Mouse (Mus musculus) hindbrain, embryonic 14.5 days (tissue): ENCODE measurements around the gene Dusp16. TPM values are rescaled to one million over a fixed set of nuclear protein-coding genes. Genes with fewer than 3 reads are reported as not detected.
"Not testable (repeated sequence)": the region's sequence is repeated elsewhere in the genome, so short reads cannot be mapped to it uniquely, and the experiment has no call there.

ENCODE experiments used
- ATAC-seq: fragments of 200-750 bp; cut with Nextera tagmentation; 2 replicates; pipeline ENCODE4 v1.8.0; 2017; ENCODE audit warnings: moderate number of reproducible peaks, mild to moderate bottlenecking, moderate TSS enrichment, moderate library complexity; ENCODE audit not compliant: low FRiP score
- DNase-seq: peaks from one replicate; pipeline ENCODE4 v3.0.0-alpha.2; 2015; ENCODE audit warnings: low spot score
- H3K27ac ChIP-seq: fragments of 300-500 bp; sonication (generic); 2 replicates; pipeline ENCODE4 v1.5.1; 2014; ENCODE audit warnings: mild to moderate bottlenecking, moderate library complexity
- H3K27me3 ChIP-seq: fragments of 300-500 bp; sonication (generic); 2 replicates; pipeline ENCODE4 v1.6.1; 2014; ENCODE audit warnings: mild to moderate bottlenecking, low read length, mixed read lengths; ENCODE audit not compliant: control insufficient read depth, insufficient read depth
- H3K36me3 ChIP-seq: fragments of 300-500 bp; sonication (generic); replicated peaks from 2 replicates; pipeline ENCODE4 v1.6.1; 2014; ENCODE audit not compliant: control insufficient read depth, insufficient read depth
- H3K4me1 ChIP-seq: fragments of 300-500 bp; sonication (generic); replicated peaks from 2 replicates; pipeline ENCODE4 v1.6.1; 2014; ENCODE audit warnings: antibody characterized with exemption, low read length, mixed read lengths; ENCODE audit not compliant: control insufficient read depth, insufficient read depth
- H3K4me2 ChIP-seq: fragments of 300-500 bp; sonication (generic); replicated peaks from 2 replicates; pipeline ENCODE4 v1.6.1; 2014; ENCODE audit warnings: mild to moderate bottlenecking, moderate library complexity
- H3K4me3 ChIP-seq: fragments of 300-500 bp; sonication (generic); replicated peaks from 2 replicates; pipeline ENCODE4 v1.5.1; 2014; ENCODE audit warnings: mild to moderate bottlenecking, low read length
- H3K9ac ChIP-seq: fragments of 300-500 bp; sonication (generic); 2 replicates; pipeline ENCODE4 v1.6.1; 2014
- H3K9me3 ChIP-seq: fragments of 300-500 bp; sonication (generic); 2 replicates; pipeline ENCODE4 v1.6.1; 2016; ENCODE audit warnings: low read length; ENCODE audit not compliant: control insufficient read depth
- WGBS: fragments of 180-500 bp; shearing (Covaris S2); extraction: QIAGEN DNeasy Blood & Tissue Kit; methylation state at CpG from one replicate; pipeline ENCODE4 v1.1.7; 2014; 5-methylcytosine and 5-hydroxymethylcytosine counted together
- polyA plus RNA-seq: library from polyadenylated mRNA; unstranded; fragments of >200 nt; fragmentation: Nextera tagmentation; extraction: Ambion mirVana; gene quantifications from 2 replicates; pipeline ENCODE4 v1.2.1, GENCODE M21; 2014

Dusp16 gene
- polyA plus RNA-seq, 1 experiment from 2014 or later = 5.7 TPM

- no peak overlapping the region for H3K27ac ChIP-seq
- no peak overlapping the region for H3K9ac ChIP-seq
- ATAC-seq = no peak
- WGBS = 93% methylated on average over 5 of the region's 5 CpGs
- H3K36me3 ChIP-seq = no peaks in the 10 kb centered on the region
- H3K4me1 ChIP-seq = no peaks in the 10 kb centered on the region
- no peak overlapping the region for H3K4me2 ChIP-seq
- H3K9me3 ChIP-seq = no peaks in the 10 kb centered on the region
- no peak overlapping the region for H3K4me3 ChIP-seq
- no peak for DNase-seq
- H3K27me3 ChIP-seq = no peaks in the 10 kb centered on the region
Observed at GRCm38 (mm10) chr6:134698243-134698642, 94.2 kb downstream of the Dusp16 start.

GRCm38 (mm10) chr6:134696554-134696953 lies 95.9 kb downstream of the Dusp16 start:
- H3K4me1 ChIP-seq = no peaks in the 10 kb centered on the region
- H3K4me2 ChIP-seq = no peak overlapping the region
- no peaks in the 10 kb centered on the region for H3K27me3 ChIP-seq
- H3K27ac ChIP-seq = no peak overlapping the region
- H3K4me3 ChIP-seq = no peak overlapping the region
- DNase-seq (no peak), ATAC-seq (no peak)
- H3K9me3 ChIP-seq = no peaks in the 10 kb centered on the region
- no peak overlapping the region for H3K9ac ChIP-seq
- 89% methylated on average over 2 of the region's 2 CpGs for WGBS
- H3K36me3 ChIP-seq = no peaks in the 10 kb centered on the region

GRCm38 (mm10) chr6:134696146-134696545 lies 96.3 kb downstream of the Dusp16 start:
- DNase-seq = no peak
- H3K9me3 ChIP-seq = no peaks in the 10 kb centered on the region
- H3K9ac ChIP-seq = no peak overlapping the region
- no peak overlapping the region for H3K4me2 ChIP-seq
- 82% methylated on average over 4 of the region's 4 CpGs for WGBS
- H3K4me1 ChIP-seq = no peaks in the 10 kb centered on the region
- no peaks in the 10 kb centered on the region for H3K27me3 ChIP-seq
- H3K36me3 ChIP-seq = no peaks in the 10 kb centered on the region
- H3K27ac ChIP-seq = no peak overlapping the region
- no peak for ATAC-seq
- H3K4me3 ChIP-seq = no peak overlapping the region

- no peak overlapping the region for H3K4me2 ChIP-seq
- H3K4me3 ChIP-seq = no peak overlapping the region
- H3K27me3 ChIP-seq = no peaks in the 10 kb centered on the region
- H3K9me3 ChIP-seq = no peaks in the 10 kb centered on the region
- H3K9ac ChIP-seq = no peak overlapping the region
- DNase-seq (no peak), ATAC-seq (no peak)
- 94% methylated on average over 3 of the region's 3 CpGs for WGBS
- no peak overlapping the region for H3K27ac ChIP-seq
- no peaks in the 10 kb centered on the region for H3K36me3 ChIP-seq
- no peaks in the 10 kb centered on the region for H3K4me1 ChIP-seq
Observed at GRCm38 (mm10) chr6:134695625-134696024, 96.8 kb downstream of the Dusp16 start.

GRCm38 (mm10) chr6:134694988-134695387 lies 97.4 kb downstream of the Dusp16 start:
- Histone ChIP-seq H3K4me3 (no peak overlapping the region), H3K4me1 (no peaks in the 10 kb centered on the region), H3K27ac (no peak overlapping the region), H3K9ac (no peak overlapping the region), H3K9me3 (no peaks in the 10 kb centered on the region), H3K4me2 (no peak overlapping the region), H3K36me3 (no peaks in the 10 kb centered on the region), H3K27me3 (no peaks in the 10 kb centered on the region)
- DNase-seq (no peak), ATAC-seq (no peak)
- WGBS = 100% methylated on average over 3 of the region's 3 CpGs

- DNase-seq (no peak), ATAC-seq (no peak)
- Histone ChIP-seq H3K27me3 (no peaks in the 10 kb centered on the region), H3K27ac (no peak overlapping the region), H3K9ac (no peak overlapping the region), H3K4me2 (no peak overlapping the region), H3K4me3 (no peak overlapping the region), H3K4me1 (no peaks in the 10 kb centered on the region), H3K9me3 (no peaks in the 10 kb centered on the region), H3K36me3 (no peaks in the 10 kb centered on the region)
- 94% methylated on average over 6 of the region's 6 CpGs for WGBS
Observed at GRCm38 (mm10) chr6:134694498-134694897, 97.9 kb downstream of the Dusp16 start.

GRCm38 (mm10) chr6:134685515-134685914 lies 106.9 kb downstream of the Dusp16 start:
- 81% methylated on average over 6 of the region's 6 CpGs for WGBS

GRCm38 (mm10) chr6:134685040-134685439 lies 107.4 kb downstream of the Dusp16 start:
- Histone ChIP-seq H3K9ac (no peak overlapping the region), H3K4me3 (no peak overlapping the region), H3K4me2 (no peak overlapping the region), H3K27me3 (no peaks in the 10 kb centered on the region), H3K4me1 (no peaks in the 10 kb centered on the region), H3K27ac (no peak overlapping the region), H3K36me3 (no peaks in the 10 kb centered on the region), H3K9me3 (no peaks in the 10 kb centered on the region)
- ATAC-seq (no peak), DNase-seq (no peak)
- 35% methylated on average over 2 of the region's 2 CpGs for WGBS

More at GRCm38 (mm10) chr6:134685515-134685914, 106.9 kb downstream of the Dusp16 start:
- ATAC-seq (no peak), DNase-seq (no peak)
- Histone ChIP-seq H3K4me3 (no peak overlapping the region), H3K4me2 (no peak overlapping the region), H3K9ac (no peak overlapping the region), H3K36me3 (no peaks in the 10 kb centered on the region), H3K27ac (no peak overlapping the region), H3K27me3 (no peaks in the 10 kb centered on the region), H3K4me1 (no peaks in the 10 kb centered on the region), H3K9me3 (no peaks in the 10 kb centered on the region)

- WGBS = 73% methylated on average over 6 of the region's 6 CpGs
- H3K4me1 ChIP-seq = no peaks in the 10 kb centered on the region
- H3K9ac ChIP-seq = no peak overlapping the region
- H3K27ac ChIP-seq = no peak overlapping the region
- H3K9me3 ChIP-seq = no peaks in the 10 kb centered on the region
- H3K36me3 ChIP-seq = no peaks in the 10 kb centered on the region
- ATAC-seq (no peak), DNase-seq (no peak)
- no peak overlapping the region for H3K4me3 ChIP-seq
- no peak overlapping the region for H3K4me2 ChIP-seq
- no peaks in the 10 kb centered on the region for H3K27me3 ChIP-seq
Observed at GRCm38 (mm10) chr6:134684354-134684915, 108.0 kb downstream of the Dusp16 start.

GRCm38 (mm10) chr6:134679330-134679729 lies 113.1 kb downstream of the Dusp16 start:
- DNase-seq, H3K9ac ChIP-seq, H3K4me1 ChIP-seq, H3K9me3 ChIP-seq, ATAC-seq, H3K27ac ChIP-seq, H3K4me2 ChIP-seq, H3K27me3 ChIP-seq, H3K36me3 ChIP-seq, H3K4me3 ChIP-seq: not testable (repeated sequence)
- 95% methylated on average over 4 of the region's 4 CpGs for WGBS
